Comparison of ENCODE assay signal across 8 mouse cellular contexts in the genomic region with DNA sequence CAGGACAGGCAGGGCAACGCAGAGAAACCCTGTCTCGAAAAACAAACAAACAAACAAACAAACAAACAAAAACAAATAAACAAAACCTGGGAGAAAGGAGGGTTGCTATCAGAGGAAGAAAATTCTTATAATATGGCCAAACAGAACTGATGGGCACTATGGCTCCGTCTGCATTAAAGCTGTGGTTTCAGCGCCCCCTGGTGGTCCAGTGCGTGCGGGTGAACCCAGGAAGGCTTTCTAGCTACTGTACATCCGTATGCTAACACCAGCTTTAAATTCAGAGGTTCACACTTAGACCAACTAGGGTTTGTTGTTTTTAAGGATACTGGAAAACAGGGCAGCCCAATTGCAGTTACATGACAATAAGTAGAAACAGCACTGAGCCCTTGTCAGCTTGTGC. TPM values are rescaled to one million over a fixed set of nuclear protein-coding genes. Genes with fewer than 3 reads are reported as not detected.
DNase-seq lines count a peak whose midpoint lies in the region; ATAC-seq lines count a peak whose summit lies in the region.

No protein-coding gene starts in this region.

- no peak overlapping the region for H3K4me2 ChIP-seq in forebrain, embryonic 12.5 days
- no peak overlapping the region for H3K4me2 ChIP-seq in midbrain, embryonic 15.5 days

- 0 out of 2 replicates have a peak, but pooled peaks cover 3% of the 10 kb centered on the region for H3K9me3 ChIP-seq in forebrain, embryonic 10.5 days
- no peaks in the 10 kb centered on the region for H3K9me3 ChIP-seq in forebrain, embryonic 12.5 days
- no peaks in the 10 kb centered on the region for H3K9me3 ChIP-seq in midbrain, embryonic 15.5 days

- H3K27ac ChIP-seq in forebrain, embryonic 10.5 days = no peak overlapping the region
- H3K27ac ChIP-seq in forebrain, embryonic 12.5 days = no peak overlapping the region
- H3K27ac ChIP-seq in midbrain, embryonic 15.5 days = no peak overlapping the region

- no peak overlapping the region for H3K9ac ChIP-seq in forebrain, embryonic 12.5 days
- H3K9ac ChIP-seq in midbrain, embryonic 15.5 days = no peak overlapping the region

- H3K4me3 ChIP-seq in forebrain, embryonic 10.5 days = no peak overlapping the region
- no peak overlapping the region for H3K4me3 ChIP-seq in forebrain, embryonic 12.5 days (replicated peaks)
- no peak overlapping the region for H3K4me3 ChIP-seq in midbrain, embryonic 15.5 days

- no peaks in the 10 kb centered on the region for H3K27me3 ChIP-seq in forebrain, embryonic 10.5 days (ENCODE audit: poor library complexity, severe bottlenecking)
- no peaks in the 10 kb centered on the region for H3K27me3 ChIP-seq in forebrain, embryonic 12.5 days
- H3K27me3 ChIP-seq in midbrain, embryonic 15.5 days (replicated peaks) = no peaks in the 10 kb centered on the region

- intact Hi-C loops in left cerebral cortex, postnatal 25 days (cut with DNase I) = loop anchor here (10.0 kb wide), 1 partner anchor 911 kb away; no protein-coding TSS in a partner anchor

- DNase-seq in forebrain, embryonic 10.5 days (ENCODE audit: extremely low spot score, low spot score) = peak; percentile 64
- peak; percentile 67 for DNase-seq in cerebellum, adult 11 months
- DNase-seq in forelimb bud, embryonic 11.5 days (ENCODE audit: low read depth, low spot score) = peak; percentile 67
- DNase-seq in induced T-regulatory cell, adult 2 months (ENCODE audit: low read depth) = peak; percentile 79
- DNase-seq in left cerebral cortex, postnatal 25 days (ENCODE audit: low spot score in 2 of 2) = peak; percentile 78 to 81
- DNase-seq in spleen, adult 12 weeks (ENCODE audit: low spot score) = peak; percentile 54

- WGBS in forebrain, embryonic 10.5 days = 49% methylated on average over 7 of the region's 7 CpGs
- 42% methylated on average over 7 of the region's 7 CpGs for WGBS in forebrain, embryonic 12.5 days
- 46% methylated on average over 7 of the region's 7 CpGs for WGBS in midbrain, embryonic 15.5 days

- ATAC-seq in forebrain, embryonic 12.5 days (ENCODE audit: low FRiP score) = no peak
- peak; percentile 76; the same call in 1 of the 2 replicates for ATAC-seq in midbrain, embryonic 15.5 days (replicated peaks)

- H3K4me1 ChIP-seq in forebrain, embryonic 10.5 days = no peaks in the 10 kb centered on the region
- peaks cover 10% of the 10 kb centered on the region; the same call in 1 of the 2 replicates for H3K4me1 ChIP-seq in forebrain, embryonic 12.5 days
- no peaks in the 10 kb centered on the region for H3K4me1 ChIP-seq in midbrain, embryonic 15.5 days

- H3K36me3 ChIP-seq in forebrain, embryonic 10.5 days (replicated peaks) = peaks cover 89% of the 10 kb centered on the region
- peaks cover 52% of the 10 kb centered on the region for H3K36me3 ChIP-seq in forebrain, embryonic 12.5 days (replicated peaks)
- peaks cover 31% of the 10 kb centered on the region for H3K36me3 ChIP-seq in midbrain, embryonic 15.5 days (replicated peaks)

RNA-seq across cellular contexts. Expression of a gene that starts 12.2 kb away (rescaled TPM):
- 88.3 and 88.5 TPM in 2 replicates for polyA plus RNA-seq in forebrain, embryonic 10.5 days (2016; fragmentation: Nextera tagmentation; extraction: Ambion mirVana)
- polyA plus RNA-seq in forebrain, embryonic 12.5 days (2016; fragmentation: Nextera tagmentation; extraction: Ambion mirVana) = 81.1 and 87.0 TPM in 2 replicates
- 10 to 100 TPM; 39.5 to 43.6 TPM for total RNA-seq in left cerebral cortex, postnatal 25 days (2021)
- polyA plus RNA-seq in midbrain, embryonic 15.5 days (2015; fragmentation: Nextera tagmentation; extraction: Ambion mirVana) = 42.0 and 51.4 TPM in 2 replicates

RNA-seq across cellular contexts. Expression of a gene that starts 59.2 kb away (rescaled TPM):
- 92.5 and 95.1 TPM in 2 replicates for polyA plus RNA-seq in forebrain, embryonic 10.5 days (2016; fragmentation: Nextera tagmentation; extraction: Ambion mirVana)
- polyA plus RNA-seq in forebrain, embryonic 12.5 days (2016; fragmentation: Nextera tagmentation; extraction: Ambion mirVana) = 136 and 153 TPM in 2 replicates
- 10 to 100 TPM; 51.3 to 56.1 TPM for total RNA-seq in left cerebral cortex, postnatal 25 days (2021)
- 169 and 180 TPM in 2 replicates for polyA plus RNA-seq in midbrain, embryonic 15.5 days (2015; fragmentation: Nextera tagmentation; extraction: Ambion mirVana)
